Mouse (Mus musculus) CD4-positive, CD25-positive, alpha-beta regulatory T cell, adult 9 weeks (primary cell): ENCODE measurements around the gene Wdr49. TPM values are rescaled to one million over a fixed set of nuclear protein-coding genes. Genes with fewer than 3 reads are reported as not detected.

Experiments used
- polyA plus RNA-seq: library from polyadenylated mRNA; unstranded; fragments of 100-300 nt; shearing (Covaris generic); gene quantifications from one replicate; pipeline ENCODE4 v1.2.1, GENCODE M21; 2017

The Wdr49 gene
- 0.32 TPM for polyA plus RNA-seq

DNA sequence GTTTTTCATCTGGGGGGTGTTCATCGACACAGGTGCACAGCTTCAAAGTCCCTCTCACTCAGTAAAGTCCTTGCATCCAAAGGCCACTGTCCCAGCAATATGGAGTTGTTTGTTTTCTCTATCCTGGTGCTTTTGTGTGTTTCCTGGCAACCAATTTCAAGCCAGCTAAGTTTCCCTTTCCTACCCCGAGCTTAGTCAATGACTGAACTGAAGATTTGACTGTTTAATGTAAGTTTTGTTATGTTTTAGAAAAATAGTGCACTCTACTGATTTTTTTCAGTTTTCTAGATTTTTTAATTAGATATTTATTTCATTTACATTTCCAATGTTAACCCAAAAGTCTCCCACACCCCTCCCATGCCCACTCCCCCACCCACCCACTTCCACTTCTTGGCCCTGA is at the start of gene Wdr49:
Wdr49 (minus strand) TSS at position 101 of the 400 bp plus-strand sequence.

DNA sequence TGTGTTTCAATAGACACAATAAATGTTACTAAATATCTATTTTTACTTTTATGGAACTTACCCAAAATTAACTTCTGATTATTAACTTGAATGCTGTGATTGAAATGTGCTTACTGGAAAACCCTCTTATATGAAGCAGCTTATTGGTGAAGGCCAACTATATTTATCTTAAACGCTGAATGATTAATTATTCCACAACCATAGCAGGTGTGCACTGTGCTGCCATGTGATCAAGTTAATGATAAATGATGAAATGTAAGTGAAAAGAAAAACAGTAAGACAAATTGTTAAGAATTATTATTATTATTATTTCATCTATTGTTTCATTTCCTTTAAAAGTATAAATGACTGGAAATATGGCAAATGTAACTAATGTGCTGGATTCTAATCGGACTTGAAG is 212.0 kb downstream of the Wdr49 start, which contains the start of gene Serpini2:
Serpini2 (minus strand) TSS at position 101 of the 400 bp plus-strand sequence.

Other genes with a start within 250 kb of the Wdr49 start
- gene Serpini2, start 212.1 kb downstream of the Wdr49 start, polyA plus RNA-seq = not detected
- 218 TPM for gene Pdcd10, start 74.7 kb upstream of the Wdr49 start, polyA plus RNA-seq
- 21.6 TPM for gene Serpini1, start 75.4 kb upstream of the Wdr49 start, polyA plus RNA-seq